Mouse (Mus musculus): Measurements from ENCODE around the gene Dclk2.

DNA sequence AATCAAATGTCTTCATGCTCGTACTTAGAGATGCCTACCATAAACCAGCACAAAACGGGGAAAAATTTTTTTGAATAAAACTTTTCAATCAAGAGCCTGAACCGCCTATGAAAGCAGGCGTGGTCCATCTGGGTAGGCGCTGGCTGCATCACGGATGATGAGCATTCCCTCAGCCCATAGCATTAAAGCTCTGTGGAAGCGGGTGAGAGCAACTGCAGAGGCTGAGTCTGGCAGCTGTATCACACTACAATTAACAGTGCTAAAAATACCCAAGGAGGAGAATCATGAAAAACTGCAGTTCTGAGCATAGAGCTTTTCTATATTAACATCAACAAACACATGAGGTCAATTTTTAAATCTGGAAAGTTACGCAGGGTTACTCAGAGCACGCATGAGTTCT, 23.6 kb downstream of the Dclk2 start:
- no peak for TF ChIP-seq CTCF (IDR thresholded peaks at IDR 0.05; ENCODE audit: control insufficient read depth, insufficient read depth, insufficient read length)
- TF ChIP-seq CEBPB (IDR thresholded peaks at IDR 0.05; ENCODE audit: low read depth) = no peak
- no peak for TF ChIP-seq MYOD1 (IDR thresholded peaks at IDR 0.05; ENCODE audit: control insufficient read depth, insufficient read length, low read depth)

Measured in C2C12 (cell line).